Mouse (Mus musculus): ENCODE results near the gene Fam19a4. TPM values are rescaled to one million over a fixed set of nuclear protein-coding genes. Genes with fewer than 3 reads are reported as not detected.
"Not testable (repeated sequence)": the region's sequence is repeated elsewhere in the genome, so short reads cannot be mapped to it uniquely, and the experiment has no call there.

The Fam19a4 gene
- polyA plus RNA-seq, 1 experiment: not detected

GRCm38 (mm10) chr6:96991741-96992140 lies 68.5 kb downstream of the Fam19a4 start:
- TF ChIP-seq CTCF (IDR thresholded peaks at IDR 0.05; ENCODE audit: low read depth, low read length): no peak
- Histone ChIP-seq H3K27ac (ENCODE audit: insufficient read depth, low read depth, low read length) (no peak overlapping the region), H3K4me1 (ENCODE audit: control insufficient read depth, insufficient read depth, low read length) (no peaks in the 10 kb centered on the region), H3K4me3 (ENCODE audit: insufficient read depth, low read length) (no peak overlapping the region)

DNA sequence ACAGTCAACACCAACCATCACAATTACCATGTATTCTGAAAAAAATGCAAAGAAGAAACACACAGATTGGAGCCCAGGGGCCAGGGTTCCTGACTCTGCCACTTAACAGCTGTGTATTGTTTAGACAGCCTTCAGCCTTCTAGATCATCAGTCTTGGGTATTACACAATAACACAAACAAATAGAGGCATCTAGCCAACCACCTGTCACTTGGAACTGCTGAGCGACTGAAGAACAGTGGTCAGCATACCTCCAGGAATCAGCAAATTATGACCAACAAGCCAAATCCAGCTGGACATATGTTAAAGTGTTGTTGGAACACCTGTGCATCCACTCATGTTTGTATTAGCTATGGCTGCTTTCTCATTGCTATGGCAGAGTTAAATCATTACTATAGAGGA lies 82.7 kb downstream of the Fam19a4 start:
- Histone ChIP-seq H3K4me3 (ENCODE audit: insufficient read depth, low read length) (no peak overlapping the region), H3K27ac (ENCODE audit: insufficient read depth, low read depth, low read length) (no peak overlapping the region), H3K4me1 (ENCODE audit: control insufficient read depth, insufficient read depth, low read length) (no peaks in the 10 kb centered on the region)
- TF ChIP-seq POLR2A (IDR thresholded peaks at IDR 0.05; ENCODE audit: borderline replicate concordance, low read depth, low read length) (no peak), CTCF (IDR thresholded peaks at IDR 0.05; ENCODE audit: low read depth, low read length) (no peak)

GRCm38 (mm10) chr6:96944796-96945195 lies 115.4 kb downstream of the Fam19a4 start:
- TF ChIP-seq POLR2A (IDR thresholded peaks at IDR 0.05; ENCODE audit: borderline replicate concordance, low read depth, low read length): no peak
- TF ChIP-seq CTCF (IDR thresholded peaks at IDR 0.05; ENCODE audit: low read depth, low read length): no peak
- H3K4me1 ChIP-seq (ENCODE audit: control insufficient read depth, insufficient read depth, low read length): no peaks in the 10 kb centered on the region
- no peak overlapping the region for H3K4me3 ChIP-seq (ENCODE audit: insufficient read depth, low read length)
- no peak overlapping the region for H3K27ac ChIP-seq (ENCODE audit: insufficient read depth, low read depth, low read length)

DNA sequence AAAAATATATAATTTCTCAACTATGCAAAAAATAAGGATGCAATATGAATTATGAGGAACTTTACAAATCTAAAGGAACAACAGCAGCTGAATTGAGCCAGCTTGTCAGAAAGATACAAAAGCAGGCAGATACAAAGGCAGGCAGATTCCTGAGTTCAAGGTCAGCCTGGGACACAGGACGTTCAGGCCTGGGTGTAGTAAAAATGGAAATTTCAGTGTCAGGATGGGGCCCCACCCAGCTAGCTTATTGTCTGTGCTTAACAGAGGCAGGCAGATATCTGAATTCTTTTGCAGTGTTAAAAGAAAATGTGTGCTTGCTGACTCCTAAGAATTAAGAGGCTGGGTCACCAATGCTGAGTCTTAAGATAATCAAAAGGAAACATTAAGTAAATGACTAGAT lies 124.4 kb downstream of the Fam19a4 start:
- Histone ChIP-seq H3K4me1 (ENCODE audit: control insufficient read depth, insufficient read depth, low read length) (no peaks in the 10 kb centered on the region), H3K4me3 (ENCODE audit: insufficient read depth, low read length) (no peak overlapping the region), H3K27ac (ENCODE audit: insufficient read depth, low read depth, low read length) (no peak overlapping the region)
- TF ChIP-seq CTCF (IDR thresholded peaks at IDR 0.05; ENCODE audit: low read depth, low read length): no peak
- no peak for TF ChIP-seq POLR2A (IDR thresholded peaks at IDR 0.05; ENCODE audit: borderline replicate concordance, low read depth, low read length)

GRCm38 (mm10) chr6:96909061-96909480 lies 151.1 kb downstream of the Fam19a4 start:
- TF ChIP-seq POLR2A (IDR thresholded peaks at IDR 0.05; ENCODE audit: borderline replicate concordance, low read depth, low read length) (no peak), CTCF (IDR thresholded peaks at IDR 0.05; ENCODE audit: low read depth, low read length) (no peak)
- H3K4me1 ChIP-seq (ENCODE audit: control insufficient read depth, insufficient read depth, low read length): no peaks in the 10 kb centered on the region

GRCm38 (mm10) chr6:96877105-96877504 lies 183.1 kb downstream of the Fam19a4 start:
- H3K4me1 ChIP-seq (ENCODE audit: control insufficient read depth, insufficient read depth, low read length); H3K27ac ChIP-seq (ENCODE audit: insufficient read depth, low read depth, low read length); H3K4me3 ChIP-seq (ENCODE audit: insufficient read depth, low read length): not testable (repeated sequence)

More at GRCm38 (mm10) chr6:96909061-96909480, 151.1 kb downstream of the Fam19a4 start:
- no peak overlapping the region for H3K4me3 ChIP-seq (ENCODE audit: insufficient read depth, low read length)
- no peak overlapping the region for H3K27ac ChIP-seq (ENCODE audit: insufficient read depth, low read depth, low read length)

DNA sequence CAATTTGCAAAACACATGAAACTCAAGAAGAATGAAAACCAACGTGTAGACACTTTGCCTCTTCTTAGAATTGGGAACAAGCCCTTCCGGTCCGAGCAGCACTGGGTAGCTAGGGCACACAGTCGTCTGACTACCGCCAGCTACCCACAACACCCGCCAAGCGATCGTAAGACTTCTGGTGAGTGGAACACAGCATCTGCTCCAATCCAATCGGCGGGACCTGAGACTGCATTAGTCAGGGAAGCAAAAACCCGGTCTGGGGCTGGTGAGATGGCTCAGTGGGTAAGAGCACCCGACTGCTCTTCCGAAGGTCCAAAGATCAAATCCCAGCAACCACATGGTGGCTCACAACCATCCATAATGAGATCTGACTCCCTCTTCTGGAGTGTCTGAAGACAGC lies 183.6 kb downstream of the Fam19a4 start:
- not testable (repeated sequence) for H3K4me3 ChIP-seq (ENCODE audit: insufficient read depth, low read length); H3K27ac ChIP-seq (ENCODE audit: insufficient read depth, low read depth, low read length); H3K4me1 ChIP-seq (ENCODE audit: control insufficient read depth, insufficient read depth, low read length)

- Histone ChIP-seq H3K4me1 (ENCODE audit: control insufficient read depth, insufficient read depth, low read length) (no peaks in the 10 kb centered on the region), H3K27ac (ENCODE audit: insufficient read depth, low read depth, low read length) (no peak overlapping the region), H3K4me3 (ENCODE audit: insufficient read depth, low read length) (no peak overlapping the region)
- no peak for TF ChIP-seq CTCF (IDR thresholded peaks at IDR 0.05; ENCODE audit: low read depth, low read length)
- no peak for TF ChIP-seq POLR2A (IDR thresholded peaks at IDR 0.05; ENCODE audit: borderline replicate concordance, low read depth, low read length)
These were observed 207.1 kb downstream of the Fam19a4 start for GRCm38 (mm10) chr6:96853065-96853464.

GRCm38 (mm10) chr6:96843944-96844343 lies 216.3 kb downstream of the Fam19a4 start:
- no peak overlapping the region for H3K27ac ChIP-seq (ENCODE audit: insufficient read depth, low read depth, low read length)
- no peaks in the 10 kb centered on the region for H3K4me1 ChIP-seq (ENCODE audit: control insufficient read depth, insufficient read depth, low read length)
- no peak for TF ChIP-seq POLR2A (IDR thresholded peaks at IDR 0.05; ENCODE audit: borderline replicate concordance, low read depth, low read length)
- TF ChIP-seq CTCF (IDR thresholded peaks at IDR 0.05; ENCODE audit: low read depth, low read length): no peak
- no peak overlapping the region for H3K4me3 ChIP-seq (ENCODE audit: insufficient read depth, low read length)

GRCm38 (mm10) chr6:96840634-96841033 lies 219.6 kb downstream of the Fam19a4 start:
- Histone ChIP-seq H3K4me3 (ENCODE audit: insufficient read depth, low read length) (no peak overlapping the region), H3K27ac (ENCODE audit: insufficient read depth, low read depth, low read length) (no peak overlapping the region), H3K4me1 (ENCODE audit: control insufficient read depth, insufficient read depth, low read length) (no peaks in the 10 kb centered on the region)
- TF ChIP-seq POLR2A (IDR thresholded peaks at IDR 0.05; ENCODE audit: borderline replicate concordance, low read depth, low read length) (no peak), CTCF (IDR thresholded peaks at IDR 0.05; ENCODE audit: low read depth, low read length) (no peak)

DNA sequence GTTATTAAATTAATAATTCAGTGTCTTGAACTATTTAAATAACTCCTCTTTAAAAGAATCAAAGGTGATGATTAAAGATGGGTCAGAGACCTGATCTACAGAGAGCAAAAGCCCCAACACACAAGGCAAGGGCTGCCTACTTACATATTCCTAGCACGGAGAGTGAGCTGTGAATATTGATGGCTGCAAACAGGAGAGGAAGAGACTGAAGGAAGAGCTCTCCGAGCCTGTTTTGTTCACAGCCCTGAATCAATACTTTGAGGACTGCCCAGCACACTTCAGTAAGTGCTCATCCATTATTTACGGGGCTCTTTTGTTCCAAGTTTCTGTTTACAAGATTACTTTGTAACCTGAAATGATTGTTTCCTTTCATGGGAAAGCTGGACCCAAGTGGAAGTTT lies 233.6 kb downstream of the Fam19a4 start:
- Histone ChIP-seq H3K27ac (ENCODE audit: insufficient read depth, low read depth, low read length) (no peak overlapping the region), H3K4me1 (ENCODE audit: control insufficient read depth, insufficient read depth, low read length) (no peaks in the 10 kb centered on the region), H3K4me3 (ENCODE audit: insufficient read depth, low read length) (no peak overlapping the region)
- TF ChIP-seq POLR2A (IDR thresholded peaks at IDR 0.05; ENCODE audit: borderline replicate concordance, low read depth, low read length): no peak
- TF ChIP-seq CTCF (IDR thresholded peaks at IDR 0.05; ENCODE audit: low read depth, low read length): no peak
